Mouse (Mus musculus) C2C12 (cell line): ENCODE results near the gene Tpk1. TPM values are rescaled to one million over a fixed set of nuclear protein-coding genes. Genes with fewer than 3 reads are reported as not detected.

Experiments used
- H3K27me3 ChIP-seq: one replicate; pipeline ENCODE4 v1.6.1; 2011; ENCODE audit not compliant: control insufficient read depth, insufficient read depth, insufficient read length
- H3K36me3 ChIP-seq: one replicate; pipeline ENCODE4 v1.6.1; 2011; ENCODE audit not compliant: control insufficient read depth, insufficient read depth
- H3K4me3 ChIP-seq: one replicate; pipeline ENCODE4 v1.5.1; 2011; ENCODE audit warnings: mild to moderate bottlenecking, control low read depth; ENCODE audit not compliant: poor library complexity, insufficient read depth, severe bottlenecking
- H3K79me2 ChIP-seq: one replicate; pipeline ENCODE4 v1.6.1; 2011; ENCODE audit not compliant: control insufficient read depth, insufficient read depth
- H3K79me3 ChIP-seq: one replicate; pipeline ENCODE4 v1.6.1; 2011; ENCODE audit warnings: low read depth, control low read depth
- H3ac ChIP-seq: one replicate; pipeline ENCODE3; 2011; ENCODE audit warnings: low read depth; ENCODE audit not compliant: control insufficient read depth, insufficient read length
- CEBPB ChIP-seq: IDR thresholded peaks from one replicate; pipeline ENCODE4 v1.6.1; 2011; ENCODE audit warnings: low read depth, mild to moderate bottlenecking, control low read depth, moderate library complexity
- CTCF ChIP-seq: IDR thresholded peaks from one replicate; pipeline ENCODE4 v1.5.1; 2011; ENCODE audit not compliant: control insufficient read depth, insufficient read depth, insufficient read length
- FOSL1 ChIP-seq: IDR thresholded peaks from one replicate; pipeline ENCODE4 v1.8.0; 2011; ENCODE audit warnings: mild to moderate bottlenecking, low read length; ENCODE audit not compliant: poor library complexity, insufficient read depth, severe bottlenecking
- MAX ChIP-seq: IDR thresholded peaks from one replicate; pipeline ENCODE4 v1.6.1; 2011; ENCODE audit warnings: mild to moderate bottlenecking, control low read depth
- MYOD1 ChIP-seq: IDR thresholded peaks from one replicate; pipeline ENCODE4 v1.6.1; 2011; ENCODE audit warnings: low read depth; ENCODE audit not compliant: control insufficient read depth, insufficient read length
- MYOG ChIP-seq: IDR thresholded peaks from one replicate; pipeline ENCODE4 v1.6.1; 2011; ENCODE audit not compliant: control insufficient read depth, insufficient read length; ENCODE audit errors: extremely low read depth
- USF1 ChIP-seq: IDR thresholded peaks from one replicate; pipeline ENCODE4 v1.6.1; 2011; ENCODE audit warnings: low read depth, mild to moderate bottlenecking, control low read depth, moderate library complexity
- polyA plus RNA-seq: library from polyadenylated mRNA; unstranded; fragments of >200 nt; fragmentation: generic; extraction: Trizol; gene quantifications from one replicate; pipeline ENCODE4 v1.2.1, GENCODE M21; 2012; ENCODE audit warnings: missing spikeins

The Tpk1 gene
- polyA plus RNA-seq, 1 experiment: 0.82 TPM

DNA sequence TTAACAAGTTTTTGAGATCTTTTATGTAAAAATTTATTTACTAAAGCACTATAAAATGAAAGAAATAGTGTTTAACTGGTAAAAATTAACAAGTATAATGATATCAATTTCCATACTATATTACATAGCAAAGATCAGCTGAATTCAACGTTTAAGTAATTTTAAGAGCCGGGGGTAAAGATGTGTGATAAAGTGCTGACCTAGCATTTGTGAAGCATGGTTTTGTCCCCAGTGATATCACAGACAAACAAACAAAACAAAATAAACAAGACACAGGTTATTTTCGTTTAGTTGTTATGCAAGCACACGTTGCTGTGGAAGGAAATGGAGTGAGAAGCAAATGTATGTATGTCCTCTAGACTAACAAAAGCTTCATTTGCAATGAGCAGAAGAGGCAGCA lies 103.6 kb downstream of the Tpk1 start:
- Histone ChIP-seq H3K79me2 (no peaks in the 10 kb centered on the region), H3K36me3 (no peaks in the 10 kb centered on the region), H3K4me3 (no peak overlapping the region), H3K27me3 (no peaks in the 10 kb centered on the region), H3K79me3 (no peaks in the 10 kb centered on the region), H3ac (no peak overlapping the region)
- TF ChIP-seq FOSL1: no peak
- TF ChIP-seq MAX: no peak
- TF ChIP-seq CEBPB: no peak
- TF ChIP-seq CTCF: no peak
- TF ChIP-seq USF1: no peak
- no peak for TF ChIP-seq MYOG
- no peak for TF ChIP-seq MYOD1

DNA sequence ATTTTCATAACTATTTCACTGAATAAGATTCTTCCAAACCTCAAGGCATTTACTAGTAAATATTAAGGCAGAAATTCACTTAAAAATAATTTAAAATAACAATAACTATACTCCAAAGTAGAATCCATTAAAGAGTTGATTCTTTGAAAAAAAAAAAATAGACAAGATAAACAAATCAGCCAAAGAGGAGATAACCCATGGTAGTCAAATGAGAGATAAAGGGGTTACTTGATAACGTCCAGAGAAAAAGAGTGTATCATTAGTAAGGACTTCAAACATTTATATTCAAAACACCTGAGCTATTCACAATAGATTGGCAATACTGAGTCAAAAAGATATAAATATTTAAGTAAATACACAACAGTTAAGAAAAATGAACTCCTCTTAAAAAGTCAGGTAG lies 114.7 kb downstream of the Tpk1 start:
- Histone ChIP-seq H3K27me3 (no peaks in the 10 kb centered on the region), H3K4me3 (no peak overlapping the region), H3ac (no peak overlapping the region), H3K79me2 (no peaks in the 10 kb centered on the region), H3K79me3 (no peaks in the 10 kb centered on the region), H3K36me3 (no peaks in the 10 kb centered on the region)
- TF ChIP-seq MYOG: no peak
- no peak for TF ChIP-seq CEBPB
- TF ChIP-seq CTCF: no peak
- no peak for TF ChIP-seq FOSL1
- no peak for TF ChIP-seq USF1
- no peak for TF ChIP-seq MAX
- no peak for TF ChIP-seq MYOD1

DNA sequence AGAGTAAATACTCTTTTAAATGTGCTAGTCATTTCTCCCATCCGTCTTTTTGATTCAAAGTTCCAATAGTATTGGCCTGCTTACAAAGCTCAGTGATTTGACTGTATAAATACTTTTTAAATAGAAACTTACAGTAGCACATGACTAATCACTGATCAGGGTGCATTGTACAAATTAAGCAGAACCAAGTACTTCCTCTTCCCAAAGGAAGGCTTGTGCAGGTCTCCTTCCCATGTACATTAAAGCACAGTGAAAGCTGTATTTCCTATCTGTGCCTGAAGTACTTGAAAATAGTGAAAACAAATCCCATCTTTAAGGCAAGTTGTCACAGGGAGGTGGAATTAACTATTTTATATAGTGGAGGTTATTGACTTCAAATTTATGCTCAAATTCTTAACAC lies 119.5 kb downstream of the Tpk1 start:
- H3K4me3 ChIP-seq: no peak overlapping the region
- no peaks in the 10 kb centered on the region for H3K27me3 ChIP-seq
- no peaks in the 10 kb centered on the region for H3K79me3 ChIP-seq
- H3ac ChIP-seq: no peak overlapping the region
- no peaks in the 10 kb centered on the region for H3K36me3 ChIP-seq
- TF ChIP-seq MAX (no peak), CTCF (no peak), MYOD1 (no peak), USF1 (no peak), MYOG (no peak)
- H3K79me2 ChIP-seq: no peaks in the 10 kb centered on the region

DNA sequence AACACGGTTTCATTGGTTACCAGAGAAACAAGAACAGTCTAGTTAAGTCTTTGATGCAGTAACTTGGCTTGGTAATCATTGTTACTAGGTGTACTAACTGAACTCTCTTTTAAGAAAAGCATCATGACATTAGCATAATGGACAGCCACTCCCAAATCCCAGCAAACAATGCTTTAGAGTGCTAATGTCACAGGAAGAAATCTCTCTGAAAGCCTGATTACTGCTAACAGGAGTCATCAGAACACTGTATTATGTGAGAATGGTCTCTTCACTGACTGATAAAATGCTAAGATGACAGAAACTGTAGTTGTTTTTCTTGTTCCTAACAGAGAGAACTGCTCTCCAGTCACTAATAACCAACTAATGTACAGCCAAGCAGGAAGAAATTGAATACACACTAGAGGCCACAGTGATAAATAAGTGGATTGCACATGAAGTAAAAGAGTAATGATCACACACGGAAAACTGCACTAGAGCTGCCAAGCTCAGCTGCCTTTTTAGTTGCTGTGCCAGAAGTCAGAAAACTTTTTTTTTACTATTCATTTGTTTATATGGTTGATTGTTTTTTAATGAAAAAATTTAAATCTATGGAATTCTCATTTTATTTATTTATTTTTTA lies 128.7 kb downstream of the Tpk1 start:
- H3K27me3 ChIP-seq: no peaks in the 10 kb centered on the region
- TF ChIP-seq MYOG (no peak), USF1 (no peak), MYOD1 (no peak), FOSL1 (no peak), MAX (no peak), CTCF (no peak), CEBPB (no peak)
- H3K79me3 ChIP-seq: no peaks in the 10 kb centered on the region
- no peaks in the 10 kb centered on the region for H3K36me3 ChIP-seq
- H3K4me3 ChIP-seq: no peak overlapping the region
- no peak overlapping the region for H3ac ChIP-seq
- H3K79me2 ChIP-seq: no peaks in the 10 kb centered on the region

DNA sequence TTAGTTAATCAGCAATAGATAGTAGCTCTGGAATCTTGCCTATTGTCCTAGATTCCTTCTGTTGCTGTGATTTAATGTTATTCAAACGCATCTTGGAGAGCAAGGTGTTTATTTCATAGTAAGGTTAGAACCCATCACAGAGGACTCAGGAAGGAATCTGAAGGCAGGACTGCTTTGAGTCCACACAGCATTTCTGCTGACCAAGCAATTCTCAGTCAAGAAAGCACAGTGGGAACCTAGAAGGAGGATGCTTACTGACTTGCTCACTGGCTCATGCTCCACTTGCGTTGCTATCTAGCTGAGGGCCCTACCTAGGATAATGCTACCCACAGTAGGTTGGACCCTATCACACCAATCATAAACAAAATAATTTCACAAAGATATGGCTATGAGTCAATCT lies 130.6 kb downstream of the Tpk1 start:
- no peaks in the 10 kb centered on the region for H3K27me3 ChIP-seq
- TF ChIP-seq CTCF (no peak), MAX (no peak), FOSL1 (no peak), CEBPB (no peak), USF1 (no peak), MYOD1 (no peak), MYOG (no peak)

DNA sequence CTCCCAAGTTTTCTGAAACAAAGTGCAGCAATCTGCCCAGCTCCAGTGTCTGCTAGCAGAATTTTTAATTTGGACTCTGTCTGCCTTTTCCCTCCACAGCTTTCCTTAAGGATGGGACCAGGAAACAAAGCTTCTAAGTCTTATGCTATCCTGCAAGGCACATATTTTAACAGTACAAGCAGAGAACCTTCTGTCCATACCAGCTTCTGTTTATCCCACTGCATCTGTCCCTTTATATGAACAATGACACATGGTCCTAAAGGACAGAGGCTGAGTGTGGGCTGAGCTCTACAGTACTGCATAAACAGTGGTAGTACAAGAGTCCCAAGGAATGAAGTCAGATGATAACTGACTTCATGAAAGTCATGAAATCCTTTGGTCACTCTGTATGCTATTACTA lies 132.8 kb downstream of the Tpk1 start:
- H3K36me3 ChIP-seq: no peaks in the 10 kb centered on the region
- no peak overlapping the region for H3K4me3 ChIP-seq
- TF ChIP-seq CEBPB: no peak
- no peak for TF ChIP-seq MYOG
- TF ChIP-seq MAX: no peak
- TF ChIP-seq MYOD1: no peak
- TF ChIP-seq CTCF: no peak
- no peak for TF ChIP-seq FOSL1
- no peak for TF ChIP-seq USF1
- no peaks in the 10 kb centered on the region for H3K79me3 ChIP-seq
- H3K79me2 ChIP-seq: no peaks in the 10 kb centered on the region
- H3K27me3 ChIP-seq: no peaks in the 10 kb centered on the region
- H3ac ChIP-seq: no peak overlapping the region

More for the DNA sequence above, 130.6 kb downstream of the Tpk1 start:
- Histone ChIP-seq H3K36me3 (no peaks in the 10 kb centered on the region), H3K79me2 (no peaks in the 10 kb centered on the region), H3K79me3 (no peaks in the 10 kb centered on the region), H3K4me3 (no peak overlapping the region), H3ac (no peak overlapping the region)
